Mouse (Mus musculus) kidney, embryonic 14.5 days (tissue): ENCODE measurements at regions not wholly inside any gene's neighbourhood (a gene's known extent, or its start where the extent isn't known, plus 50 kb on each side); places are given as distances from the start of the nearest gene placed in this dataset.

Experiments
- ATAC-seq: fragments of 200-750 bp; cut with Nextera tagmentation; 2 replicates; pipeline ENCODE4 v1.8.0; 2017; ENCODE audit warnings: moderate number of reproducible peaks, mild to moderate bottlenecking, moderate TSS enrichment, moderate library complexity; ENCODE audit not compliant: low FRiP score, low TSS enrichment
- H3K27ac ChIP-seq: fragments of 300-500 bp; sonication (generic); 2 replicates; pipeline ENCODE4 v1.5.1; 2014; ENCODE audit warnings: low read depth, mild to moderate bottlenecking, low read length, moderate library complexity, mixed read lengths
- H3K27me3 ChIP-seq: fragments of 300-500 bp; sonication (generic); 2 replicates; pipeline ENCODE4 v1.6.1; 2014; ENCODE audit warnings: mild to moderate bottlenecking, low read length; ENCODE audit not compliant: control insufficient read depth, insufficient read depth
- H3K36me3 ChIP-seq: fragments of 300-500 bp; sonication (generic); 2 replicates; pipeline ENCODE4 v1.6.1; 2014; ENCODE audit warnings: low read length, mixed read lengths; ENCODE audit not compliant: control insufficient read depth, insufficient read depth
- H3K4me1 ChIP-seq: fragments of 300-500 bp; sonication (generic); 2 replicates; pipeline ENCODE4 v1.6.1; 2014; ENCODE audit warnings: low read length, mixed read lengths; ENCODE audit not compliant: control insufficient read depth, insufficient read depth
- H3K4me2 ChIP-seq: fragments of 300-500 bp; sonication (generic); replicated peaks from 2 replicates; pipeline ENCODE4 v1.6.1; 2014; ENCODE audit warnings: low read depth, mild to moderate bottlenecking, low read length
- H3K4me3 ChIP-seq: fragments of 300-500 bp; sonication (generic); 2 replicates; pipeline ENCODE4 v1.5.1; 2014; ENCODE audit warnings: mild to moderate bottlenecking, low read length
- H3K9ac ChIP-seq: fragments of 300-500 bp; sonication (generic); 2 replicates; pipeline ENCODE4 v1.6.1; 2014; ENCODE audit warnings: low read depth, mild to moderate bottlenecking, low read length, moderate library complexity
- H3K9me3 ChIP-seq: fragments of 300-500 bp; sonication (generic); 2 replicates; pipeline ENCODE4 v1.6.1; 2016; ENCODE audit warnings: low read length; ENCODE audit not compliant: control insufficient read depth
- WGBS: fragments of 180-500 bp; shearing (Covaris S2); extraction: QIAGEN DNeasy Blood & Tissue Kit; methylation state at CpG from one replicate; pipeline ENCODE4 v1.1.7; 2014; 5-methylcytosine and 5-hydroxymethylcytosine counted together

- no peaks in the 10 kb centered on the region for H3K4me1 ChIP-seq
- no peaks in the 10 kb centered on the region for H3K9me3 ChIP-seq
- no peak overlapping the region for H3K9ac ChIP-seq
- no peak for ATAC-seq
- H3K4me2 ChIP-seq, result no peak overlapping the region
- no peaks in the 10 kb centered on the region for H3K36me3 ChIP-seq
- no peak overlapping the region for H3K4me3 ChIP-seq
- no peaks in the 10 kb centered on the region for H3K27me3 ChIP-seq
- no peak overlapping the region for H3K27ac ChIP-seq
- WGBS, result 37% methylated on average over 6 of the region's 6 CpGs
Observed at GRCm38 (mm10) chr1:57325585-57326165, 51.7 kb upstream of the 1700066M21Rik start.
